Mouse (Mus musculus): ENCODE measurements around the gene B230307C23Rik. TPM values are rescaled to one million over a fixed set of nuclear protein-coding genes. Genes with fewer than 3 reads are reported as not detected.

Gene B230307C23Rik
- 39.0 and 72.4 TPM in 2 replicates for total RNA-seq (2014; fragmentation: Nextera tagmentation)
- total RNA-seq (2017) = 28.9 and 68.4 TPM in 2 replicates

DNA sequence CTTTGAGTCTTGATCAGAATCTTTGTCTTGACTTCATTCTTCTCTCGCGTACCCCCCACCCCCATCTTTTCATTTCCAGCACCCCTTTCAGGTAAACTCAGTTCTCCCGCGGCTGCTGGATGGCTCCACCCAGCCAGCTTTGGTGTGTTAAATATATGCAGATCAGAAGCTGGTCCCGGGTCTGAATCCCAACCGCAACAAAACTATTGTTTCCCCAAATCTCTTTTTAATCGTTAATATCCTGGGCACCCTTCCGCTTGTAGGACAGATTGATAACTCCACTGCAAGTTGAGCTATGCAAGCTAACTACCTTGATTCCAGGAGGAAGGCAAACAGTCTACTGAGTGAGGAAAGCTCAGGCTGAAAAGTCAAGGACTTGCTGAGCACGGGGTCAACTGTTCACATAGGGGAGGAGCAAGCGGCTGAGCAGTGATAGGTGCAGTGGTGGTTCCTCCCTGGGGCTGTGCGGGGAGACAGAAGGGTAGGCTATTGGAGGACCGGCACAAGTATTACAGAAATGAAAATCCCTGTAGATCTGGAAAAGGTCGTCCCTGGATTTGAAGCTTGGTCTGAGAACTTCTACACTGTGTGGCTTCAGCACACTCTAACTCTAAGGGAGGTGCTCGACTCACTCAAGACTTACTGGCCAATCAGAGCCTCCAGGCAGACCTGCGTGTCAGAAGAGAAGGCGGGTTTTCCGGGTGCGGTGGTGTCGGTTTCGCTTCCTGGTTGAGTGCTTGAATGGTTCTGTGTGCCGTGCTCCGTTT is at the start of gene B230307C23Rik:
B230307C23Rik (plus strand) TSS at position 700 of the 767 bp plus-strand sequence.
- ATAC-seq (replicated peaks; ENCODE audit: poor library complexity, severe bottlenecking) = peak; percentile 93

DNA sequence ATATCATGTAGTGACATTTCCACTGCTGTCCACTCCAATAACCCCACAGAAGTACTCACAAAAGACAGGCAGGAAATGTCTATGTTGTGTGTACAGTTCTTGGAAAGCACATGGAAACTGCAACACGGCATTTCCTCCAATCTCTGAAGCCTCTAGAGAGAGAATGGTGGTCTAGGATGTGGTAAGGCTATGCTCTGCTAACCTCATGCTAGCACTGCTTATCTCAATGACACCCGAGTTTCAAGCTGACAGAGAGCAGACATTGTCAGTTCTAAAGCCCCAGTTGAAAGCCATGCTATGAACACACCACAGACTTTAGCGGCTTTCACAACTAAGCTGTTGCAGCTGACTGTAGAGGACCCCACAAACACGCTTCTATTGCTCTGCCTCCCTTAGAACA is 48.3 kb upstream of the B230307C23Rik start:
- no peak for ATAC-seq (replicated peaks; ENCODE audit: poor library complexity, severe bottlenecking)

DNA sequence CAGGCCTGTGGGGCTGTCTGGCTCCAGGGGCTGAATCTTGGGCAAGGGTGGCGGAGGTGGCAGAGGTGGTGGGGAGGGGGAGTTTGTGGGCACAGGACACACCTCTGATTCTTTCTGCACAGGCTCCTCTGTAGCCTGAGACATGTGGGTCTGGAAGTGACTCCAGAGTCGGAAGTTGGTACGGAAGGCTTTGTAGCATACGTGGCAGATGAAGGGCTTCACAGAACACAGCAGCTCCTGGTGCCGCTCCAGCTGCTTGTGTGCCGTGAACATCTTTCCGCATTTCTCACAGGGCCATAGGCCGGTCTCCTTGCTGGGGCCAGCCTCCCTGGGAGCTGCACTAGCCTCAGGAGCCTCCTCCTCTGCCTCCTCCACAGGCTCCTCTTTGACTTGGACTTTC is 47.1 kb upstream of the B230307C23Rik start:
- ATAC-seq (replicated peaks; ENCODE audit: poor library complexity, severe bottlenecking) = no peak

DNA sequence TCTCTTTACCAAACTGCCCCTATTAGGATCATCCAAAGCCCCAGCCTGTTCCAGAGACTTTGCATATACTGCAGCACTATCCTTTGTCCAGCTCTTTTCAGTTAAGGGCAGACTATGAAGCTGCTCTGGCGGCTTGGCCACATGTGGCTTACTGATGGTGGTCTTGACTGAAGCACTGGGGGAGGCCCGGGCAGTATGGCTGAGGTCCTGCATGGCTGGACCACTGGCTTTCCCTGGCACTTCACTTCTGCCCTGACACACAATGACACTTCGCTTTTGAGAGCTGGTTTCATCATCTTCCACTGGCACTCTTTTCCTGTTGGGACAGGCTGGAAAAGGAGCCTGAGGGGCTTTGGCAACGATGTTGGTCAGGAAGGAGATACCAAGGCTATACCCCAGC is 44.7 kb upstream of the B230307C23Rik start:
- no peak for ATAC-seq (replicated peaks; ENCODE audit: poor library complexity, severe bottlenecking)

DNA sequence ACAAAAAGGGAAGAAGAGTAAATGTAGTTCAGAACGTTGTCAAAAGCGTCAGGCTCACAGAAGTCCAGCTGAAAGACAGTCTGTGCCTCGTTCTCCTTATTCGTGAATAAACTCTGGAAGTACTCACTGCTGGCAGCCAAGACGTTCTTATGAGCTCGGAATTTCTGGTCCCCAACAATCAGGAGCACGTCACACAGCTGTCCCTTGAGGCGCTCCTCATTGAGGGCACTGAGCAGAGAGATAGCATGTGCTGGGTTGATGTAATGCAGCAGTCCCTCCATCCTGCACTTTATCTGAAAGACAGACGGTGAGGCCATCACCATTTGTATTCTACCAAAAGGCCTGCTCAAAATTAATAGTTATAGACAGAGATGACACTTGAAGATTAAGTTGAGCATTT is 44.3 kb upstream of the B230307C23Rik start:
- no peak for ATAC-seq (replicated peaks; ENCODE audit: poor library complexity, severe bottlenecking)

DNA sequence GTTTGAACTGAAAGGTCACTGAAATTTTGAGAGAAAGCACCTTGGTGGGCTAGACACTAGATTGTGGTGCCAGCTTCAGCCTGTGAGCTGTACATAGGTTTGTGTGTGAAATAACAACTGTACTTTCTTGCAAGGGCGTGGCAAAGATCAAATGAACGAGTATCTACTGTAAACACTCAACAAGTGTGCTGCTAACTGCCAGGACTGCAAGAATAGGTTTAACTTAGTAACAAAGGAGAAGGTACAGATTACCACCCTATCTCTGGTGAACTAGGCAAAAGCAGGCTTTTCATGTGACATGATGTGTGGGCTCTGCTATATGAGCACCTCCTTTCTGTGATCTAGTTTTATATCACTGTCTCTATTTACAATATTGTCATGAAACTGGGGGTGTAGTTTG is 43.8 kb upstream of the B230307C23Rik start:
- no peak for ATAC-seq (replicated peaks; ENCODE audit: poor library complexity, severe bottlenecking)

DNA sequence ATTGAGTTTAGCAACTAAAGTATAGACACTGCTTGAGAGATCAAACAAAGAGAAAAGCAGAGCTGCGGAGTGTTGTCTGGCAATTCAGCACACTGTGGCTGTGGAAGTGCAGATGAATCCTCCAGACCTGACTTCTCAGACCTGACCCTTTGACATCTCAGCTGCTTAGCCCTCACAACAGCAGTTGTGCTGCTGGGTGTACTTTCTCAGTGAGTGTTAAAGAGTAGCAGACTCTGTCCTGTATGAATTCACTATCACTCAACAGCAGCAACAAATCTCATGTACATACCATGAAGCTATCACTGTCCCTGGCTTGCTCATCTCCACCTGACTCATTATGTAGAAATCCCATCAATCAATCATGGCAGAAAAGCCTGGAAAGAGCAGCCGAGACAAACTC is 41.1 kb upstream of the B230307C23Rik start:
- no peak for ATAC-seq (replicated peaks; ENCODE audit: poor library complexity, severe bottlenecking)

DNA sequence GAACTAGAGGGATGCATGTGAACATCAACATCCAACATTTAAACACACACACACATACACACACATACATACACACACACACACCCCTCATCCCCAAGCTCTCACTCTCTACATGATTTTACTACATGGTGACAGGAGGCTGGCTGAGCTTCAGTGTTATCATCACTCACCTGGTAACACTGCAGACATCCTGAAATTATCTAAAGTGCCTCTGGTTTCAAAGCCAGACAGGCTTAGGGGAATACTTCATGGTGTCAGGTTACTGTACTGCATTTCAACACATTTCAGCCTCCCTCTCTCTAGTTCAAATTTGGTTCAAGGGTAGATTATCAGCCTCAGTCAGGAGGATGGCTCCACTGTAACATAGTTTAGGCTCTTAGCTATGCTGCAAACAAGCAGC is 39.5 kb upstream of the B230307C23Rik start:
- no peak for ATAC-seq (replicated peaks; ENCODE audit: poor library complexity, severe bottlenecking)

DNA sequence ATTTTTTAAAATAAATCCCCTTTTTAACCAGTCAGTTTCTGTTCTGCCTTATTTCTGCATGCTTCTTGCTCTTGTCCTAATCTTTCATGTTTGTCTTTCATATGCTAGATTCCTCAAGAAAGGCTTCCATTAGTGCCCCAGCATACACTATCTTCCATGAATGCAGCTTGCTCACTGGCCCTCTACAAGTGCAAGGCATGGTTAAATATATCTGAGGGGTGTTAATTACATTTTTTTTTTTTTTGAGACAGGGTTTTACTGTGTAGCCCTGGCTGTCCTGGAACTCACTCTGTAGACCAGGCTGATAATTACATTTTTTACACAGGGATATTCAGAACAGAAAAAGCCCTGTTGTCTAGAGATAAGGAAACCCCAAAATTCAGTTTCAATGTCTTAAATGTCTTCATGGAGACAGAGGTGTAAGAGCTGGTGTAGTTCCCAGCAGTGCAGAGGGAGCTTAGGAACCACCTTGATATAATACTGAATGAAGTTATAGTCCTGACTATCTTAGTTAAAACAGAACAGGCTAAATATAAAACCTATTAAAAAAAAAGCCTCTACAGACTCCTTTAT is 38.6 kb upstream of the B230307C23Rik start:
- no peak for ATAC-seq (replicated peaks; ENCODE audit: poor library complexity, severe bottlenecking)

DNA sequence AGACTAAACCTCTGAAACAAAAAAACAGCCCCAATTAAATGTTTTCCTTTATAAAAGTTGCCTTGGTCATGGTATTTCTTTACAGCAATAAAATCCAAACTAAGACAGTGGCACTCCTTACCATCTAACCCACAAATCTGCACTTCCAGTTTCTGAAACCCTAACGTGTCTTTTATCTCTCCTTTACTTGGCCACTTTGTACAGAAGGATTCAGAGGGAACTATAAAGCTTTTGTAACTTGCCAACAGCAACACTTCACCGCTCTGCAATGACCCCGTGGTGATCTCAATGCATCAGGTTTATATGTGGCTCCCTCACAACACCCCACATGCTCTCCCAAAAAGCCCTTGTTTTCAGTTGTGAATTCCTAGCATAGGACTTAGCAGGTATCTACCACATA is 36.8 kb upstream of the B230307C23Rik start:
- no peak for ATAC-seq (replicated peaks; ENCODE audit: poor library complexity, severe bottlenecking)

DNA sequence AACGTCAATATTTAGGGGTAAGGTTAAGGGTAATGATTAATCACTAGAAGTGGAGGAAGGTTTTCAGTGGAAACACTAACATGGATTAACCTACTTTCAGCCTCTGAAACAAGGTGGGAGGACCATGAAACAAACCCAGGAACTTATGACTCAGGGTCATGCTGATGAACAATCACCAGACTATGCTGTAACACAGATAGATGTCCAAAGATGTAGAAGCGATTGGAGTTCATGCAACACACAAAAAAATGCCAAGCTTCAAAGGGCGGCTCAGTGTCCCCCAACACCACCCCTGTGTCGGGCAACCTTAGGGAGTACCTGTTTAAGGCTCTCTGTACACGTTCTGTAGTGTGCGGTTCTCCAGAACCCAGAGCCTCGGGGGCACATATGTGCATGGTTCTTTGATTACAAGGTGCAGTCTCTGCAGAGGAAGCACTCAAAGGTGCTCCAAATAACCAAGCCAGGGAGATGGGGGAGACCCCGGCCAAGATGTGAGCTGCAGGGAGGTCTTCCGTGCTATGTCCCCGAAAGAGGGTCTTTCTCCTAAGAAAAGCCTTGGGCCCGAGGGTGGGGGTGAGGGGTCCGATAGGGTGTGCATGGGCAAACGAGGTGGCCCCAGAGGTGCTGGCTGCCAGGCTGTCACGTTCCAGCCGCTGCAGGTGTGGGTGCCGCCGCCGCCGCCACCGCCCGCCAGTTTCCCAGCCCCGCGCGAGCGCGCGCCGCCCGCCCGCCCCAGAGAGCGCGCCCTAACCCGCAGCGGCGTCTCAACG is 35.5 kb upstream of the B230307C23Rik start:
- ATAC-seq (replicated peaks; ENCODE audit: poor library complexity, severe bottlenecking) = no peak

DNA sequence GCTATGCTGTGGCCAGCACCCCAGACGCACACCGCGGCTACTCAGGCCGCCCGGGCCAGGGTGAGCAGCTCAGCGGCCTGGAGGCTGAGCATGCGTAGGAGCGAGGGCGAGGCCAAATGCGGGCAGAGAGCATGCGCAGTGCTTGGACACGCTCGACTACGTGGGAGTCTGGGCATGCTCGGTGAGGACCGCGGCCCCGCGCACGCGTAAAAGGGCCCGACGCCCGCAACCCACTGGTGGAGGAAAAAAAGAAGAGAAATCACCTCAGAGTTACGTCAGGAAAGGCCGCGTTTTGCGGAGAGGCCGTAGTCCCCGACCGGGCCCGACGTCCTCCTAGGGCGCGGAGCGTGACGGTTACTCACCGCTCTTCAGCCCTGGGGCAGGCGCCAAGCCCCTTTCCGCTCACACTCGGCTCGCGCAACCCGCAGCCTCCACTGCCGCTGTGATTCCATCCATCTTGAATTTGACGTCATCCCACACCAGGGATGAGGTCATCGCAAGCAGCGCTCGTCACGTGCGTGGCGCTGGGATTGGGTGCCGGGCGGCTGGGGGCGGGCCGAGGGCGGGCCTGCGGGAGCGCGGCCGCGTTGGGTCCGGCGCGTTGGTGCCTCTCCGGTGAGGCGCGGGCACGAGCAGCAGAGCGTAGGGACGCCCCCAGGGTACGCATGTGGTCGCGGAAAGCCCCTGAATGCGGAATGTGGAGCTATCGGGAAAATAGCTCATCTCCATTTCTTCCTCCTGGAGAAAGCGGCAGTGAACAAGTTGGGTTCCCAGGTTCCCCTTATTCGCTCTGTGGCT is 34.8 kb upstream of the B230307C23Rik start, which contains the start of the genes C2cd2 and Zbtb21:
C2cd2 (minus strand) TSS at position 448 of the 798 bp plus-strand sequence.
Zbtb21 (minus strand) TSS at position 472 of the 798 bp plus-strand sequence.
- peak; percentile 86 for ATAC-seq (replicated peaks; ENCODE audit: poor library complexity, severe bottlenecking)

DNA sequence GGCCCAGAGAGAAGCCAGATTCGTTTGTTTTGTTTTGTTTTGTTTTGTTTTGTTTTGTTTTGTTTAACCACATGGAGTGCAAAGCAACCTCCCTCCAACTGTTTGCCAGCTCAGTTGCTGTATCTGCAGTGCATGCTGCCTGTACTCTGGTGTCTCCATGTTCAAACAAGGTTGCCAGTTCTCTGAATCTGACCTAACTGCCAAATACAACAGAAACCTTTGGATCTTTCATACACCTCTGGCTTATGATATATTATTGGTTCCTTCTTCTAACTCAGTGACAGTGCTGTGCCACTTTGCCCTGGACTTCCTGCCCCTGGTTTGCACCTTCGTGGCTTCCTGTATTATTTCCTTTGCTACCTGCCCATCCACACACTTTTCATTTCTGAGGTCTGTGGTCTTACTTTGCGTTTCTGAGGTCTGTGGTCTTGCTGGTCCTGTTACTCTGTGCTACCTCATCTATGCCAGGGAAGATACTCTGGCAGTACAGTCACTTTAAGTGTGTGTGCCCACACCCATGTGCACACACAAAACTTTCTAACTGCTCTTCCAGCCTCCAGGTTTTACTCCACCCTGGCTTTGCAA is 33.1 kb upstream of the B230307C23Rik start:
- ATAC-seq (replicated peaks; ENCODE audit: poor library complexity, severe bottlenecking) = no peak

DNA sequence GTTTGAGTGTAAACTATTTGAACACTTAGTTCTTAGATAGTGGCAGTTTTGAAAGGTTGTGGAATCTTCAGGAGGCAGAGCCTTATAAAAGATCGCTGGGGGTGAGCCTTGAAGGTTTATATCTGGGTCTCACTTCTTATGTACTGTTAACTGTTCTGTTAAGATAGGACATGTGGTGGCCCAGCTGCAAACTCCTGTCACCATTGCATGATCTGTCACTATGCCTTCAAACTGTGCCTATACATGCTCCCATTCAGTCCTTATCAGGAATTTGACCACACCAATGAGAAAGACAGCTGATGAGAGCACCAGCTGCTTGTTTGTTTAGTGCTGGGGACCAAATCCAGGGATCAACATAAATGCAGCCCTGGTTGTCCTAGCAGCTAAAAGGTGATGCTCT is 19.8 kb upstream of the B230307C23Rik start:
- ATAC-seq (replicated peaks; ENCODE audit: poor library complexity, severe bottlenecking) = no peak

DNA sequence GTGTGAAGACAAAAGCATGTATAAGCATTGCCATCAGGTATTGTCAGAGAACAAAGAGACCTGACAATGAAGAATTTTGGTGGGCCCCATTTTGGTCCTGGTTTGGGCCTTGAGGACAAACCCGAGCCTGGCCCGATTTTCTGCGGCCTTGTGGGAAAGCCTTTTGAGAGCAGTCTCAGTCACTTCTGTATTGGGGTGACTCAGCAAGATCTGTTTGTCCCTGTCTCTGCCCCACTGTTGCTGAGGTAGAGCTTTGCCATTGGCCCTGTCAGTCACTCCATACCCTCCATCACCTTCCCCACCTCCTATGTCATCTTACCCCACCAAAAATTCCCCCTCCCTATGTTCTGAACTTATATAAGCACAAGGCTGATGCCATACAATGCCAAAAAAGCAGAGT is 19.4 kb upstream of the B230307C23Rik start:
- no peak for ATAC-seq (replicated peaks; ENCODE audit: poor library complexity, severe bottlenecking)

DNA sequence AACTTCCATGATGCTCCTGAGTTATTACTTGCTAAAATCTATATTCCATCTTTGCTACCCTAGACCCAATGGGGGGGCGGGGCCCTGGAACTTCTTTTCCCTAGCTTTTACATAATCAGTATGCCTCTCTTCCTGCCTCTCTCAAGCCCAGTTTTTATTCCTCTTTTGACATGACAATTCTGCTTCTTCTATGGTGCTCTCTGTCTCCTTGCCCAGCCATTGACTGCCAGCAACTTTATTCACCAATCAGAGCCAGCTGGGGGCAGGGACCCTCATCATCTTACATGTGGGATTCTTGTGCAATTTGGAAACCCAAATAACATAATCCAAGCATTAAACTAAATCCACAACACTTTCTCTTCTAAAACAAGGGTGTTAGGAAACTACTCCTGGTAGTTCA is 15.8 kb upstream of the B230307C23Rik start:
- peak; percentile 94 for ATAC-seq (replicated peaks; ENCODE audit: poor library complexity, severe bottlenecking)

DNA sequence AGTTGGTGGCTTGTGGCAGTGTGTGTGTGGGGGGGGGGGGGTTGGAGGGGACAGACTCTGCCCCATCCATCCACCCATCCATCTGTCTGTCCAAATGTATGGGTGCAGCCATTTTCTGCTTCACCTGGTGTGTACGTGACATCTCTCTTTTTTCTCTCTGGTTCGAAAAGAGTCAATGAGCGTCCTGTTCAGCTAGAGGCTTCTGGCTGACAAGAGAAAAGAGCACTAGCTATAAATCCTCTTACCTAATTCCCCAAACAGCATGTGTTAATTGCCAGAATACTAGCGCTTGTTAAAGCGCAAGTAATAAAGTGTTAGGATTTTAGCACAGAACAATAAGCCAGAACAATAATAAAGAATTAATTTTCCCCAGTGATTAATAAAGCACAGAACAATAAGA is 12.5 kb upstream of the B230307C23Rik start:
- no peak for ATAC-seq (replicated peaks; ENCODE audit: poor library complexity, severe bottlenecking)

DNA sequence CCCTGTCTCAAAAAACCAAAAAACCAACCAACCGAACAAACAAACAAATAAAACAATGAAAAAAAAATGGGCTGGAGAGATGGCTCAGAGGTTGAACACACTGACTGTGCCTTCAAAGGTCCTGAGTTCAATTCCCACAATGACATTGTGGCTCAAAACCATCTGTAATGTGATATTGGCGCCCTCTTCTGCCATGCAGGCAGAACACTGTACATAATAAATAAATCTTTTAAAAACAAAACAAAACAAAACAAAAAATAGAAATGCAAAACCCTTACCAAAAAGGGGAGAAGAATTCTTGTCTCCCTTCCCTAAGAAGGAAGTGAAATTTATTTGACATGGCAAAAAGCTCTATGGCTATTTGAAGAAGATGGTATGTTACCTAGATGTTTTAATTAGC is 5.6 kb upstream of the B230307C23Rik start:
- no peak for ATAC-seq (replicated peaks; ENCODE audit: poor library complexity, severe bottlenecking)

DNA sequence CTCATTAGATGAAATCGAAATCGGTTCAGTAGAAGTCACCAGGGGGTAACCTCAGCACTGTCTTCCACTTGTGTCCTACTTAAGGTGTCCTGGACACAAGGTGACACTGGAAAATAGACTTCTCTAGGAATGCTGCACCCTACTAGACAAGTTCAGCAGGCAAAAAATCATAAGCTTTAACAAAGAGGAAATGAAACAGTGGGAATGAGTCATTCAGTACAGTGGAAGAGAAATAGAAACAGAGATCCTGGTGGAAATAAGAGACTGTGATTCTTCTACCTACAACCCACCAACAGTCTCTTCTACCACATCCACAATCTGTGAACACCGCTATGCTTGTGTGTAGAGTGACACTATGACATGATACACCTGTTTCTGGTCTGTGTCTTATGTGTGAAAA is 4.6 kb upstream of the B230307C23Rik start:
- ATAC-seq (replicated peaks; ENCODE audit: poor library complexity, severe bottlenecking) = 0 out of 2 replicates have a peak, but pooled peaks have one; percentile 7
